Mouse (Mus musculus): ENCODE measurements around the gene Gtf3c5. TPM values are rescaled to one million over a fixed set of nuclear protein-coding genes. Genes with fewer than 3 reads are reported as not detected.

Gtf3c5 gene
- total RNA-seq, 2 experiments from 2014 or later, result 27.0 to 28.3 TPM

DNA sequence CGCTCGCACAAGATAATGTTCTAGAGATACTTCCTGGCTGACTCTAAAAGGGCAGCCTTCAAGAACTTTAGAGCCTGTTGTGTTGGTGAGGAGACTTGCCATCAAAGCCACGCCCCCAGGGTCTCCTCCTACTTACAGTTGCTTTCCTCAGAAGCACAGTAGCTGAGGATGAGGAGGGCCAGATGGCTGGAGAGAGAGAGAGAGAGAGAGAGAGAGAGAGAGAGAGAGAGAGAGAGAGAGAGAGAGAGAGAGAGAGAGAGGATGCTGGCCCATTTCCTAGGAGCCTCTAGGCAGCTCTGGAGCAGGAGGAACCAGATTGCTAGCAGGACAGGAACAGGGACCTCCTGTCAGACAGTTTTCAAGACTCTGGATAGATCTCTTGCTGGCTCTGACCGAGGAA, 47.4 kb downstream of the Gtf3c5 start:
- DNase-seq (ENCODE audit: low spot score in 2 of 2), result no peak

DNA sequence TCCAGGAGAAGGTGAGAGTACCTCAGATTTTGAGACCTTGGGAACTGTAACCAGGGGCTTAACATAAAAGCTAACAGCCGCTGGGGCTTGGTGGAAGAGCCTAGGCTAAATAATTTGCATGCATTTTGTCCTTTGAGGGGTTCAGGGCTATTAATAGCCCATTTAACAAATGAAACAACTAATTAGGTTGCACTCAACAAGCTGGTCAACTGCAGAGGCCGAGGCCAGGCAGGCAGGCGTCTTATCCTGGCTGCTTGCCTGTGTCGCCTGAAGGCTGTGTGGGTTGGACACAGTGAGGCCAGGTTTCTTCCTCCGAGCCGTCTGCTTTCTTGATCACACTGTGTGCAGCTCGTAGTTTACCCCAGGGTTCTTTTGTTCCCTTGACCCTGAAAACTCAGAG, 47.9 kb downstream of the Gtf3c5 start:
- DNase-seq (ENCODE audit: low spot score in 2 of 2), result no peak

DNA sequence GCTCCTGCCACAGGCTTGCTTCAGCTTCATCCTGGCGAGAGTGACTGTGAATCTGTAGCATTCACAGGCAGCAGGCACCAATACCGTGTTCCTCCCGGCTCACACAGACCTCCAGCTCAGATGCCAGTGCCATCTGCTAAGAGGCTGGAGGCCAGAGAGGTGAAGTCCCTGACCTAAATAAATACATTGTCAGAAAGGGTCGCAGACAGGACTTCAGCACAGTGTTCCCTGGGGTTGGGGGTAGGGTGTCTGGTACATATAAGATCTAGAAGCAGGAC, 48.3 kb downstream of the Gtf3c5 start:
- DNase-seq (ENCODE audit: low spot score in 2 of 2), result no peak

DNA sequence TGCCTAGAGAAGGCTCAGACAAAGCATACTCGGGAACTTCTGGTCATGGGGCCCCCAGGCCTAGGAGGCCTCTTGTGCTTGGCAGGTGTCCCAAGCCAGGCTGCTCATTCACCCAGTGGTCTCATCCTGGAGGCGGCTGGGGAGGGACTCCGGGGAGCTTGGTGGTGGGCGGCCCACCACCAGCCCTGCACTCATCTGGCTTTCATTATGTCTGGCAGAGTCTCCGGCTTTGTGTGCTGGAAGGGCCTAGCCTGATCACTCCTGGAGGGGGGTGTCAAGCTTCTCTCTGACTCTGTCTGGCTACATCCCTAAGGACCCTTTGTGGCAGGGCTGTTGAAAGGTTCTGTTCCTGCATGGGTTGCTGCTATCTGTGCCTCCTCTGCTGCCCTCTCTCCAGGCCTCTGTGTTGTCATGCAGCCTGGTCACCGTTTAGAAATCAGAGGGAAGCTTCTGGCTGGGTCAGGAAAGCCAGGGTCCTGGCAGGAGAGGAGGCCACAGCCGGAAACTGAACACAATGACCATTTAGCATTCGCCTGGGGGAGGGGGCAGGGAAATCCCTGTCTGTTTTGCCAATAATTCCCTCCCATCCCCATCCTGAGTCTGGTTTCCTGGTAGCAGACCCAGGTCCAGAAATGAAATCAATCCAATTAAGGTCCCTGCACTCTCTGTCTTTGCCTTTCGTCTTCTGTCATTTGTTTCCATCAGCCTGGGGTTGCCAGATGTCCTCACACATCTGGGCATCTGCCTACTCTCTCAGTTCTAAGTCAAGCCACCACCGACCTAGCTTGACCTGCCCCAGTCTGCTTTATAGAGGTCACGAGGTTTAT, 48.9 kb downstream of the Gtf3c5 start:
- DNase-seq (ENCODE audit: low spot score in 2 of 2), result no peak

DNA sequence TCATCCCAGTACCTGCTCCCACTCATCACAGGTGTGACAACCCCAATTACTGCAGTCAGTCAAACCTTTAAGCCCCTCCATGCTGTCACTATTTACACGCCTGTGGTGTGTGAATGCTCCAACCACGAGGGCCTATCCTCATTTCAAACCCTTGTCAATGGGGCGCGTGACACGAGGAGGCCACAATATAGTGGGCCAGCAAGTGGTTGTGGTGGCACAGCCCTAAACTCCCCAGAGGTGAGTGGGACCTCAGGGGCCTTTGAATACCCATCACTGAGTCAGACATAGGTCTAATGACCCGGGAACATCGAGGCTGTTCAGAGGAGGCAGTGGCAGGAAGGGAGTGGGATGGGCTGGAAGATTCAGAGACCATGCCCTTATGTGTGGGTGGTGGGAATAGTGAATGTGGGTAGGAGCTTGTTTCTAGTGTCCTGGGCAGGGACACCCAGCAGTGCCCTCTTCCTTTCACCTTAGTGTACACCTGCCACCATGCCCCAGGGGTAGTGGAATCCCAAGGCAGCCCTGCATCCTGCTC, 49.6 kb downstream of the Gtf3c5 start:
- DNase-seq (ENCODE audit: low spot score in 2 of 2), result no peak

DNA sequence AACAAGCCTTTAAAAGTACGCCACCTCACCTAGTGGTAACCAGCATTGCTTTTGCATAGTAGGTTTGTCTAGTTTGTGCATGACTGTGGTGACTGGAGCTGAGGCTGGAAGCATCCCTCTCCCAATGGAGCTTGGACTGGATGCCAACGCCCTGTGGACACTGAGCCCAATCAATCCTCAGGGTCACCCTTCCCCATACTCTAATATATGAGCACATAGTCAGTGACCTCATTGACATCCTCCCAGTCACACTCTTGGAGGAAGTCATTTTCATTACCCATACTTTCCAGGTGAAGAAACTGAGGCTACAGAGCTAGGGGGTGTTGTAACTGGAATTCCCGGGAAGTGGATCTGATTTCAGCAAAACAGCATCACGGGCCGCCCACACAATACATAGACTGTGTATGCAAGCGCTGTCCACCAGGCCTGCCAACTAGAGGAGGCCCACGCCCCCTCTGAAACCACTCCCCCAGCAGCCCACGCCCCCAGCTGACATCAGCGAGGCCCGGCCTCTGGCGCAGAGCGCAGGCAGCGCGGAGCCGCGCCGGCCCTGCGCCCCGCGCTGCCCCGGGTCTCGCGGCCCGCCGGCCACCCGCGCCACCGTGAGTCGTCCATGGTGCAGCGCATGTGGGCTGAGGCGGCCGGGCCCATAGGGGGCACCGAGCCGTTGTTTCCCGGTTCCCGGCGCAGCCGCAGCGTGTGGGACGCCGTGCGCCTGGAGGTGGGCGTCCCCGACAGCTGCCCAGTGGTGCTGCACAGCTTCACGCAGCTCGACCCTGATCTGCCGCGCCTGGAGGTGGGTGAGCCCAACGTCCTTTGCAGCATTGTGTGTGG, 50.4 kb downstream of the Gtf3c5 start:
- peak; percentile 68 to 76 for DNase-seq (ENCODE audit: low spot score in 2 of 2)

DNA sequence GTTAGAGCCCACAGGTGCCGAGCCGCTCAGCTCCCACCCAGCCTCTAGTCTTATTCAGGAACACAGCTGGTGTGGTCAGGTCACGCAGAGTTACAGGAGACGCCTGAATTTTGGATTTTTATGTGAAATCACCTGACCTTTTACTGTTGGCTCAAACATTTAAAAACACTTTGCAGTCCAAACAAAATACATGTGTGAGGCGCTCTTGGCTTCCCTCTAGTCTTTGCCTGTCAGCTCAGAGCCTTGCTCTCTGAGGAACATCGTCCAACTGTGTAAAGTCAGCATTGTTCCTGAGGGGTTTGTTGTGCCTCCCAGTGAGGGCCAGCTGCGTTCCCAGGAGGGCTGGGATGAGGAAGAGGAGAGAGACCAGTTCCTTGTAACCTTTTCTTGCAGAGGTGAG, 53.2 kb downstream of the Gtf3c5 start:
- DNase-seq (ENCODE audit: low spot score in 2 of 2), result no peak

DNA sequence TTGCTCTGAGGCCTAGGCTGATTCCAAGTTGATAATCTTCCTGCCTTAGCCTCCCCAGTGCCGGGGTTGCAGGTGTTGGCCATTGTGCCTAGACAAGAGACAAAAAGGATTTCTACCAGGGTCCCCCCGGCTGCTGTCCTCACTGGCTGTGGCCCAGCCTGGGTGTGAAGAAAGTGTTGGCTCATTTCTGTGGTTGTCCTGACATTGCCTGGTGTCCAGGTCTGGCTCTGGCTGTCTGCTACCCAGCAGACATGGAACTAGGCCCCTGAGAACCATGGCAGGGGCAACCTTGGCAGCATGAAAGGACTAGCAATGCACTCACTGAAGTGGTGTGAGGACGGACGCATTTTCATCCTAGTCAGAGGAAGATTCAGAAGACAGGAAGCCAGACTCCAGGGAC, 53.7 kb downstream of the Gtf3c5 start:
- DNase-seq (ENCODE audit: low spot score in 2 of 2), result no peak

DNA sequence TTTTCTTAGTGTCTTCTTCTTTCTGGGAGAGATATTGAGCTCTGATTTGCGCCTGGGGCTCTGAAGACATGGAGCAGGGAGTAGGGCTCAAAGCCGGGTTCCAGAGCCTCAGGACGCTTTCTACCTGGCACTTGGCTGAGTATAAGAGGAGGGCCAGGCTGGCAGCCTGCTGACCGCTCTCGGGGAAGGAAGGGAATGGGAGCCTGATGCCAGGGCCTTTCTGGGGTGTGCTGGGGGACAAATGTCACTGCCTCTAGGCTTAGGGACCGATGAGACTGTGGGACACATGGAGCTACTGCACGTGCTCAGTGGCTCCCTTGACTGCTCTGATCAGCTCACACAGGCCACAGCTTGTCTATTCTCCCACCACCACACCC, 55.2 kb downstream of the Gtf3c5 start:
- no peak for DNase-seq (ENCODE audit: low spot score in 2 of 2)

DNA sequence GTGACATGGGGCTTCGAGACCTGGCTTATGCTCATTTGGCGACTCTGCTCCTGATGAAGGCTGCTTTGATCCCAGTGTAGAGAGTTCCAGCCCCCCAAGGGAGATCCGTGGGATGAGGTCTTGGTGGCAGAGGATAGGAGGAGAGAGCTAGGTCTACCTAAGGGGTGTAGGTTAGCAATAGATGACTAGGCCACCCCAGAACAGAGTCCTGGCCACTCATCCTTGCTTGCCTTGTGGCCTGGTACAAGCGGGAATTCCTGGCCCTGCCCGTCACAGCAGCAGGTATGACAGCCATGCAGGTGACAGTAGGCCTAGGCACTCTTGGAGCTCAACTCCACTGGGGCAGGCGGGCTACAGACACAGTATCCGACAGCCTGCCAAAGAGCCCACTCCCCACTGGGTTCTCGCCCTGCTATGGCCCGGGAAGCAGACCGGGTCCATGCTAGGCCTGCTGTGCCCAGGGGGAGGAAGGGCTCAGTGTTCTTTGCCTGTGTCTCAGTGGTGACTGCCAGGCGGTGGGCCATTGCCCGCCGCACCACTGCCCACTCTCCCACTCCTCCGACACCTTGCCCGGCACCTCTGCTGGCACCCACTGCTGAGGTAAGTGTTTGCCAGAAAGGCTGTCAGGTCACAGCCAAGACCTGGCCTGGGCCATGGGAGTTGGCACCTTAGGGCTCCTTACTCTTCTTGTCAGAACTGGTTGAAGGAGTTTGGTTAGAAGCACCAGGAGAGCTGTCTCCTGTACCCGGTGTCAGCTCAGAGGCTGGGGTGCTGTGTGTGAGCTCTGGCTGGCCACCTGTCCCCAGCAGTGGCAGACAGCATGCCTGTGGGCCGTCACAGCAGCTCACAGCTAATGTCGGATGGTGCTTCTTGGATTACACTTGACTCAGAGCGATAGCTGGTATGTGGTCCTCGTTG, 55.9 kb downstream of the Gtf3c5 start:
- no peak for DNase-seq (ENCODE audit: low spot score in 2 of 2)

DNA sequence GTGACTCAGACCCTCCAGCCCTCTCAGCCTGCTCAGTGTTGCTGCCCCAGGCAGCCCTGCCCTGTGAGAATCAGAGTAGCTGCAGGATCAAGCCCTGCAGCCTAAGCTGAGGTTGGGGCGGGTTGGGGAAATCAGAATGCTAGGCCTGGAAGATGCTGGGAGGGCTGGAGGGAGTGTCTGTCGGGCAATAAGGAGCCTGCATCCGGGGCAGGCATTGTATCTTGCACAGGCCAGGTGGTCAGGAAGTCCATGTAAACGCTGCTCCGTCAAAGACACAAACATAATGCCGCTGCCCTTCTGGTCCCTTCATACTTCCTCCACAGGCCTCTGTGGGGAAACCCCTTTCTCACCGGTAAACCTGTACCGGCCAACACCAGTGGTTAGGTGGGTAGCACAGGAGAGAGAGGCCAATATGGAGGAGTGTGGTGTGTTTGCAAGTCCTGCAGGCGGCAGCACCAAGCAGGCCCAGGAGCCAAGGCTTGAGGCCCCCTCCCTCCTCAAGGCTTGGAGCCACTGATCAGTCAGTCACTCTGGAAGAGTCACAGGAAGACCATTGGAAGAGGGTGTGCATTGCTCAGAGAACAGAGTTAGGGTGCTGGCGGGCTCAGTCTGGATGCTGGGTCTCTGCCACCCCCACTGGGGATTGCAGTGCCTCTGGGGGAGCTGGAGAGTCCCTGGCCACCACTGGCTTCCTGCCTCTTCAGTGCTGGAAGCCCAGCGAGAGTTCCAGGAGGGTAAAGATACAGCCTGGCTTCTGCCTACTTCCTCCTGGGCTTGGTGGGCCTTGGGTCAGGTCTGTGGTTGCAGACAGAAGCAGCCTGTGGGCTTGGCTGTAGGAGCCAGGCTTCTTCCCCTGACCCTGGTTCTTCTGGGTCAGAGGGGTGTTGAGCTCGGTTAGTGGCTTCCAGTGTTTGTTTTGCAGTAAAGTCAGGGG, 57.3 kb downstream of the Gtf3c5 start:
- DNase-seq (ENCODE audit: low spot score in 2 of 2), result no peak

DNA sequence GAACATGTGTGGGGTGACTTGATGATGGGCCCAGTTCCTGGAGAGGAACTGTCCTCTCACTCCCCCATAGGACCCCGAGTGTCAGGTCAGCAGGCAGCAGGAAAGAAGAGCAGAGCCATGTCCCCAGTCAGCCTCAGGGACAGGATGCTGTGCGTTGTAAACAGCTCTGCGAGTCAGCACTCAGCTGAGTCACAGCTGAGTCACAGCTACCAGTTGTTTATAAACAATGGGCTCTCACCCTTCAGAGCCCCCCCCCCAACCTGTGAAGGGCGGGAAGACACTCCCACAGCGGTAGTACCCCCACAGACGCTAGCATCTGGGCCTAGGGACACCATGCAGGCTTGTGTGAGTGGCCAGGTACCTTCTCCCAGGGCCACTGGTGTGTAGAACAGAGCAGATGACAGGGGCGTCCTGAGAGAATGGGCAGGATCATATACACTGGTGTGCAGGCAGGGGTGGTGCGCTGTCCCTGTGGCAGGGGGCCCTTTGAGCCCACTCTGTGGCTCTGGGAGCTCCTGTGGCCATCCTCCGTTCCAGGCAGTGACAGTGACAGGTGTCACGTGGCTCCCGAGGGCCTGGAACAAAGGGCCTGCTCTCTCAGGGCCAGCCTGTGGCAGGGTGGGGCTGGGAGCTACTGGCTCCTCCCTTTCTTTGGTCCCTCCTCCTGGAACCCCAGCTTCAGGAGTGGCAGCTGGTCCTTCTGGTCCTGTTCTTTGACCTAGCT, 58.2 kb downstream of the Gtf3c5 start:
- DNase-seq (ENCODE audit: low spot score in 2 of 2), result peak in 1 of 2 experiments; percentile 33

DNA sequence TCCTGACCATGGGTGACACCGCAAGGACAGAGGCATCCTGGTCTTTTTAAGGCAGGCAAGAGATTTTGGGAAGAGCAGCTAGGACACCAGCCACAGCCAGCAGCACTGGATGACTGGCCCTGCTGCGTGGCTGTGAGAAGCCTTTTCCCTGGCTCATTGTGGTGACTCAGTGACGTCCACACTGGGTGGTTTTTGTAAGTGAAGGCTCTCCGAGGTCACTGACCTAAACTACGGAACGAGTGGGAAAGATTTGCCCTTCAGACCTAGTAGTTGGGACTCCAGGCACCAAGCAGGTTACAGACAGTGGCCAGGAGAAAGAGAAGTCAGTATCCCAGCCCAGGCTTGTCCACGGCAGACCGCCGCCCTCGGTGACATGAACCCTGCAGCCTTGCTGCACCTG, 59.1 kb downstream of the Gtf3c5 start:
- no peak for DNase-seq (ENCODE audit: low spot score in 2 of 2)

DNA sequence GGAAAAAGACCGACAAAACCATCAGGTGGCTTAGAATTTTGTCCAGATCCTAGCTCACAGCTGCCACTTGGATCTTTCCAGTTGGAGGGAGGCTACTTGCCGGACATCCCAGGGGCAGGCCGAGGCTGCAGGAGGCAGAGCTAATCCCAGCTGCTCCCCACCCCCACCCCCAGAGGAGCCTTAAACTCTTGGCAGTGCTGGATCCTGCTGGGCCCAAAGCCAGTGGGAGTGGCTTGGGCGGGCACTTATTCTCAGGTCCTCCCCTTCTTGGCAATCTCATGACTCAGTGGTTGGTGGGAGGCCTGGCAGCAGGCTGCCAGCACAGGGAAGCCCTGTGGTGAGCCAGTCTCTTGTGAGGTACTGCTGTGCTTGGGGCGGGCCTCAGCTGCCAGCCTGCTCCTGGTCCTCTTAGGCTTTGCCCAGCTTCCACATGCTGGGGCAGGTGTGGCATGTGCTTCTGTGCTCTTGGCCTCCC, 59.9 kb downstream of the Gtf3c5 start:
- DNase-seq (ENCODE audit: low spot score in 2 of 2), result peak; percentile 50 to 81

DNA sequence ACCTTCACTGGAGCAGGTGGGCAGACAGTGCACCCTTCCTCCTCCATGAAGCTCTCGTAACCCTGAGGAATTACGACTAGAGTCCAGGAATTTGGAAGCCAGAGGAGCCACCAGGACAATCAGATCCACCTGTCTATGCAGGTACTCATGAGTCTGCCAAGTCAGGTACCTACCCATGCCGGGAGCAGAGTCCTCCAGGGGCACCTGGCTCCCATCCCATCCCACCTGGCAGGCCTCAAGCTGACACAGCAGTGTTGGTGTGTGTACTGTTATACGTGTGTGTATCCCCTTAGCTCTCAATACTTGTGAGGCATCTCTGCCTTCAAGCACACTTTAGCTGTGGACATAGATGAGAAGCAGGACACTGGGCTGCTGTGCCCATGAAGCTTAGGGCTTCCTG, 61.4 kb downstream of the Gtf3c5 start:
- no peak for DNase-seq (ENCODE audit: low spot score in 2 of 2)

DNA sequence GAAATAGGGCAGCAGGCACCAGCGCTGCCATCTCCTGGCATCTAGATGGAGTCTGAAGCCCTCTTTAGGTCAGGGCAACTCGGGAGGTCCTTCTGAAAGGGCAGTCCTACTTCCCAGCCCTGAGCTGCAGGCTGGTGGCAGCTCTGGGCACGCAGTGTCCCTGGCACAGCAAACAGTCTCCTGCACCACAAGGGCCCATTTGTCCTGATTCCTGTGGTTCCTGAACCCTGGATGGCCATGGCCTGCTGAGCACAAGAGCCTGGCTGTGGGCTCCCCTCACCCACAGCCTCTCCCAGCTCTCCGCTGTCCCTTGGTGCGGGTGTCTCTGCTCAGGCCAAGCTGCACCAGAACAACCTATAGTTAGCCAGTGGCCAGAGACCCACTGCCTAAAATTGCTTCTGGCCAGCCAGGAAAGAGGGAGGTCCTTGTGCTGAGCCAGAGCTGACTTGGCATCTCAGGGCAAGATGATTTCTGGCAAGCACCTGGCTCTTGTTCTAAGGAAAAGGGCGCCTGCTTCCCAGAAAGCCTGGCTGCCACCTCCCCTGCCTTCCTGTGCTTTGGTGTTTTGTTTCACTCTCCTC, 61.9 kb downstream of the Gtf3c5 start:
- DNase-seq (ENCODE audit: low spot score in 2 of 2), result no peak

DNA sequence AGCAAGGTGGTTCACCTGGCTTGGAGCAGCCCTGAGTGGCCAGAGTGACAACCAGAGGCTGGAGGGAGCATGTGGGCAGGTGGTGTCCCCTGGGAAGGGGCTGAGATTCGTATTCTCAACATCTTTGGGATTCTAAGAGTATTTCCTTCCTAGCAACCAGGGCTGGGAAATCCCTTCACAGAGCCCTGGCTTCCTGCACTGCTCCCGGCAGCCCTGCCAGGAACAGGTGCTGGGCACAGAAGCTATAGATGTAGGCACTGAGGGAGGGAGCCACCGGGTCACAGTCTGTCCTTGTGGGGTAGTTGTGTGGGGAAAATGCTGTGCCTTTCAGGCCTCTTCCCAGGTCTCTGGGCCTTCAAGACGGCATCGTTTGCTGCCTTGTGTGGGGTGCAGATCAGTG, 63.0 kb downstream of the Gtf3c5 start:
- DNase-seq (ENCODE audit: low spot score in 2 of 2), result no peak

DNA sequence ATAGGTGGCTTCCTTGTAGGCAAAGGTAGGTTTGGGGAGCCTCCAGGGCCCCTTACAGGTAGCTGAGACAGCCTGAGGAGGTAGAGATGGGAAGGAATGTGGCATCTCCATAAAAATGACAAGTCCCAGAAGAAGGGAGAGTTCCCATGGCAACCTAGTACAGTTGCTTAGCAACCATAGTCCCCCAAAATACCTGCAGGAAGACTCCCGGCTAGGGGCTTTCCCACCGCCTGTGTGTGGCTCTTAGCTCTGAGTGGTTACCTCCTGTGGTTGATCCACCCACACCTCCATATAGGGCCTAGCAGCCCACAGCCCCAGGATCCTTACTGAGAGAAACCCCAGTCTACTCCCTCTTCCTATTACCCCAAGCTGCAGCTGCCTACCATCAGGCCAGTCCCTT, 65.3 kb downstream of the Gtf3c5 start:
- no peak for DNase-seq (ENCODE audit: low spot score in 2 of 2)

Data from adrenal gland, postnatal 4 days (tissue).